Mouse (Mus musculus): ENCODE data around the gene Gm2974. TPM values are rescaled to one million over a fixed set of nuclear protein-coding genes. Genes with fewer than 3 reads are reported as not detected.

Gene Gm2974
- polyA plus RNA-seq (2012; fragmentation: generic; extraction: Trizol), result not detected

DNA sequence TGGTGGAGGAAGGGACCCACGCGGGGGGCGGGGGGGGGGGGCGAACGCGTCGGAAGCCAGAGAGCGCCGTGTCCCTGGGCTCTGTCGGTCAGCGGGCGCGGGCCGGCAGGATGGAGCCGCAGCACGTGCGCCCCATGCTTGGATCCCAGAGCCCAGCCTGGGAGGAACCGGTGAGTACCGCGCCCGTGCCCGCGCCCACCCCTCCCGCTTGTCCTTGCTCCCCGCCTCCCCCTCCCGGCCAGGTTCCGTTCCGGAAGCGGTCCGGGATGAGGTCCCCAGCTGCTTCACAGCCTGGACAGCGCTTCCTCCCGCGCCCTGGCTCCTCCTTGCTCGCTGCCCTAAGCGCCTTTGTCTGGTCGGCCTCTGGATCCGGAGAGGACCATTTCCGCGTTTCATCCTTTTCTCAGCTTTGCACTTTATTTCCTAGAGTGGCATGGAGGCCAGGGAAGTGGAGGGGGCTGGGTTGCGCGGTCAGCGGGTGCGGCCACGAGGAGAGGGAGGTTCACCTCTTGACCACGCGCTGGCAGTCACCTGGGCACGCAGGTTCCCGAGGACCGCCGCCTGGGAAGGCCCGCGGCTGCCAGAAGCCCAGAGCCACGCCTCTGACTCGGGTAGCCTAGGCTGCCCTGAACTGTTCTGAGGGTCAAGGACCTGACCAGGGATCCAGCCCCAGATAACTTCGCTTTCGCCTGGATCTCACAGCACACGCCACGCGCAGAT is at the start of gene Gm2974:
Gene Gm2974, plus strand, starts transcription at position 86 of the 720 bp plus-strand sequence.

DNA sequence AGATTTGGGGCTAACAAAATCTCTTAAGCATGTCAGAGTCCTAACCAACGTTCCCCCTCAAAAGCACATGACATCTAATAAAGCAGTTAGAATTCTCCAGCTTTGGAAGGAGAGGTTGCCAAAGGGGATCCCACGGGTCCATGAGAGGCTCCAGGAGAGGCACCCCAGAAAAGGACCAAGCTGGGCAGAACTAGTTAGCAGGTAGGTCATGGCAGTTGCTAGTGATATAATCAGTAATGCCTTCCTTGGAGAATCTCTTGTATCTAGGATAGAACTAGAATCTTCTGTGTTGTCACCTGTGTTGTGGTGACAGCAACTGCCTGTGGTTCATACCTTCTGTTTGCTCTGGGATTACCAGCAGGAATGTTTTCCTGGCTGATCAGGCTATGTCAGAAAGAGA is 17.6 kb upstream of the Gm2974 start, which contains the start of gene Gm3127:
Gene Gm3127, plus strand, starts transcription at position 301 of the 400 bp plus-strand sequence.

DNA sequence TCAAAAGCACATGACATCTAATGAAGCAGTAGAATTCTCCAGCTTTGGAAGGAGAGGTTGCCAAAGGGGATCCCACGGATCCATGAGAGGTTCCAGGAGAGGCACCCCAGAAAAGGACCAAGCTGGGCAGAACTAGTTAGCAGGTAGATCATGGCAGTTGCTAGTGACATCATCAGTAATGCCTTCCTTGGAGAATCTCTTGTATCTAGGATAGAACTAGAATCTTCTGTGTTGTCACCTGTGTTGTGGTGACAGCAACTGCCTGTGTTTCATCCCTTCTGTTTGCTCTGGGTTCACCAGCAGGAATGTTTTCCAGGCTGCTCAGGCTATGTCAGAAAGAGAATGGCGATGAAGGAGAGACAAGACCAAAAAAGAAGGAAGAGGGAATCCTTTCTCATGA is 67.0 kb downstream of the Gm2974 start, which contains the start of gene Gm3138:
Gene Gm3138, plus strand, starts transcription at position 301 of the 400 bp plus-strand sequence.

Other genes starting within 250 kb of the Gm2974 start
- not detected for gene Gm3095, start 219.0 kb upstream of the Gm2974 start, polyA plus RNA-seq (2012; fragmentation: generic; extraction: Trizol)
- not detected for gene Gm3099, start 184.2 kb upstream of the Gm2974 start, polyA plus RNA-seq (2012; fragmentation: generic; extraction: Trizol)
- not detected for gene Gm5796, start 158.6 kb upstream of the Gm2974 start, polyA plus RNA-seq (2012; fragmentation: generic; extraction: Trizol)
- not detected for gene Gm3115, start 98.5 kb upstream of the Gm2974 start, polyA plus RNA-seq (2012; fragmentation: generic; extraction: Trizol)
- not detected for gene Gm8108, start 72.0 kb upstream of the Gm2974 start, polyA plus RNA-seq (2012; fragmentation: generic; extraction: Trizol)
- not detected for gene Gm3127, start 17.5 kb upstream of the Gm2974 start, polyA plus RNA-seq (2012; fragmentation: generic; extraction: Trizol)
- not detected for gene Gm3138, start 67.1 kb downstream of the Gm2974 start, polyA plus RNA-seq (2012; fragmentation: generic; extraction: Trizol)
- not detected for gene Gm3149, start 134.7 kb downstream of the Gm2974 start, polyA plus RNA-seq (2012; fragmentation: generic; extraction: Trizol)
- gene 2610042L04Rik, start 152.2 kb downstream of the Gm2974 start, polyA plus RNA-seq (2012; fragmentation: generic; extraction: Trizol), result not detected
- not detected for gene Gm3159, start 214.9 kb downstream of the Gm2974 start, polyA plus RNA-seq (2012; fragmentation: generic; extraction: Trizol)
- gene Gm3164, start 232.9 kb downstream of the Gm2974 start, polyA plus RNA-seq (2012; fragmentation: generic; extraction: Trizol), result not detected
- not detected for gene Gm3173, start 248.4 kb downstream of the Gm2974 start, polyA plus RNA-seq (2012; fragmentation: generic; extraction: Trizol)